Mouse (Mus musculus) erythroid progenitor cell, adult 5-6 weeks (primary cell): Measurements from ENCODE around the gene Med16. TPM values are rescaled to one million over a fixed set of nuclear protein-coding genes. Genes with fewer than 3 reads are reported as not detected.

Source experiments
- ATAC-seq: replicated peaks from 2 replicates; pipeline ENCODE4 v1.8.0; 2016; ENCODE audit warnings: moderate number of reproducible peaks, mild to moderate bottlenecking, moderate TSS enrichment, inconsistent platforms; ENCODE audit not compliant: poor library complexity, low FRiP score, severe bottlenecking
- total RNA-seq, 2 experiments: library from RNA; stranded (forward) in 1 of 2; stranded (reverse) in 1 of 2; fragments of 150-400 nt in 1 of 2; fragments of 186-747, 209-891 nt in 1 of 2; gene quantifications; 2 replicates each; pipeline versions ENCODE4 v1.2.3 to v1.2.4; 2015 to 2017; ENCODE audit warnings: low replicate concordance in 2 of 2

Med16 gene
- total RNA-seq, 2 experiments from 2014 or later: 5.9 to 9.1 TPM

- no peak for ATAC-seq
Observed at GRCm38 (mm10) chr10:79865189-79865601, 43.5 kb downstream of the Med16 start.

DNA sequence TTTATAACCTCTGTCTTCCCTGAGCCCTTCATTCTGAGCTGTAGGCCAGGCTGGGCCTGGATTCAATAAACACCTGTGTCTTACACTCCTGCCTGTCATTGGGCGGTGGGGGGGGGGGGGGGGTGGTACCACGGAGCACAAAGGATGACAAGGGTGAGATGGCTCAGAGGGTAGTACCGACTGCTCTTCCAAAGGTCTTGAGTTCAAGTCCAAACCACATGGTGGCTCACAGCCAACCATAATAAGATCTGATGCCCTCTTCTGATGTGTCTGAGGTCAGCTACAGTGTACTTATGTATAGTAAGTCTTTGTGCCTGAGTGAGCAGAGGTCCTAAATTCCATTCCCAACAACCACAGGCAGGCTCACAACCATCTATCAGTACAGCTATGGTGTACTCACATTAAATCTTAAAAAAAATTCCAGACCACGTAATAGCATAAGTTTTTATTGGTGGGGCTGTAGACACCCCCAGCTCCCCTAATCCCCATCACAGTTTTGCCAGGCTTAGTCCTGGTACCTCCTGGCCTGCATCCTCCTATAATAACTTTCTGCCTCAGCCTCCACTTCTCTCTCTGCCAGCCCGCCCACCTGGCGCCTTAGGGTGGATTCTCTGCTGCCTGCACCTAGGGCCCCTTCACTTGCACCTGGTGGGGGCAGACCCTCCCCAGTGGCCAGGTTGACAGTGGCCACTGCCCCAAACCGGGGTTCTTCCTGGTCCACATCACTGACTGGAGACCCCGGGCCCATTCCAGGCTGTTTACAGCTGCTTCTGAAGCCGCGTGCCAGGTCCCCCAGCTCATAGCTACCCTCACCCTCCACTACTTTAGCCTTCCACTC, 44.2 kb downstream of the Med16 start:
- no peak for ATAC-seq

GRCm38 (mm10) chr10:79862925-79863324, 45.8 kb downstream of the Med16 start:
- no peak for ATAC-seq

DNA sequence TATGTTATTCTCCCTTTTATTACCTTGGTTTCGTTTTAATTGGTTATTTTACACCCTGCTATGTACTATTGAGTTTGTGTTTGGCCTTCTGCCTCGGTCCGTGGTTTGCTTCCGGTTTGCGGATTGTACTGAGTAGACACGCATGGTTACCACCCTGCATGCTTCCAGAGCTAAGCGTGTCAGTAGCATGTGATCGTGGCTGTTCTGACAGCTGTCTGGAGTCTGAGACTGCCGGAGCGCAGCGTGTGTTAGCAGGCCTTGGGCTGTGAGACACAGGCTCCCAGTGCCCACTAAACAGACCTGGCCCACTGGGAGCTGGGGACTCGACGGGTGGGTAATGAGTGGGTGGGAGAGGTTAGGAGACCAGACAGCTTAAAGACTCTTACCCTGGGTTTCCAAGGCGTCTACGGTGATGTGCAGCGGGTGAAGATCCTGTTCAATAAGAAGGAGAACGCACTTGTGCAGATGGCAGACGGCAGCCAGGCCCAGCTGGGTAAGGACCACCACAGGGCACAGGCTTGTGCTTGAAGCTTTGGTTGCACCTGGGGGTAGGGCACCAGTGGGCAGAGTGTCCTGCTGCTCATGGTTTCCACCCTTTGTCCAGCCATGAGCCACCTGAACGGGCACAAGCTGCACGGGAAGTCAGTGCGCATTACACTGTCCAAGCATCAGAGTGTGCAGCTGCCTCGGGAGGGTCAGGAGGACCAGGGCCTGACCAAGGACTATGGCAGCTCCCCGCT, 46.5 kb downstream of the Med16 start:
- ATAC-seq: no peak

DNA sequence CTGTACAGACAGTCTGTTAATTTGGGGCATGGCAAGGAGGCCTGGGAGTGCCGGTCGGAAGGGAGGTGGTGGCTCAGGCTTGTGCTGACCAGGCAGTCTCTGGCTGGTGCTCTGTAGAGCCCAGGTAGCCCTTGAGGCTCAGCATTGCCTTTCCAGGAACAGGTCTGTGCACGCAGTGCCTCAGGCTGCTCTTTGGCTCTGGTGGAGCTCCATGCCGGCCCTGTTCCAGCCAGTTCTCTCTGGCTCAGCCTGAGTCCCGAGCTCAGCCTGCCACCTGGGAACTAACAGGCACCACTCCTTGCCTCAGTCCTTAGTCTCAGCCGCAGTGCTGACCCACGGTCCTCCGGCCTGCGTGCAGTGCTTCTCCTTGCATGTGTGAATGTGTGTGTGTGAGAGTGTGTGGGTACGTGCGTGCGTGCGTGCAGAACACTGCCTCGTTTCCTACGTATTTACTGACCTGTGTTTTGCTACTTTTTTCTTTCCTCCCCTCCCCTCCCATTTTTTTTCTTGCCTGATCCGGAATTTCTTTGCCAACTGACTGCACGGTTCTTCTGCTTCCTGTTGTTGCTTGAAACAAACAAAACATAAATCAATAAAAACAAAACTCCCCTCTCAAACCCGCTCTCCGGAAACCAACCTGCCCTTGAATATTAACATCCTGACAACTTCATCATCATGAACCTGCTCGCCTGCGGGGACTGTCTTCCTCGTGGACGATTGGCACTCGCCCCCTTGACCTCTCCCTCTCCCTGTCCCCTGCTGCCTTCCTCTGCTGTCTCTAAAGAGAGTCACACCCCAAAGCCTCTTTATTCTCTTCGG, 47.3 kb downstream of the Med16 start:
- no peak for ATAC-seq

GRCm38 (mm10) chr10:79860079-79860911, 48.4 kb downstream of the Med16 start:
- no peak for ATAC-seq

- ATAC-seq: no peak
Observed at GRCm38 (mm10) chr10:79859116-79859515, 49.6 kb downstream of the Med16 start.

GRCm38 (mm10) chr10:79858416-79859074, 50.2 kb downstream of the Med16 start:
- no peak for ATAC-seq

DNA sequence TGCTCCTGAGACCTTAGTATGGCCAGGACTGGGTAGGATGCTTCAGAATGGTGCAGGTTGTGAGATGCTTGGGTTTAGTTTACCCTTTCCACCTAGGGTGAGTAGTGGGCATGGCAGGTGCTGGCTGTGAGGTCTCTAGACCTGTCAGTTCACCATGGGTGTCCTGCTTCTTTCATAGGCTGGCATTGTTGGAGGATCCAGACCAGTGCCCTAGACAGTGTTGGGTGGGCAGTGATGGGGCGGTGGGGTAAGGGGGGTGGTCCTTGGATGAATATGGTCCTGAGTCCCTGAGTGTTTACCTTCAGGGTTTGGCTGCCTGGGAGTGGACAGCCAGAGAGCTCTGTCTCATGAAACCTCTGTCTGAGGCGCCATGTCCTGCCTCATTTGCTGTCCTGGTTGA, 50.8 kb downstream of the Med16 start:
- no peak for ATAC-seq

DNA sequence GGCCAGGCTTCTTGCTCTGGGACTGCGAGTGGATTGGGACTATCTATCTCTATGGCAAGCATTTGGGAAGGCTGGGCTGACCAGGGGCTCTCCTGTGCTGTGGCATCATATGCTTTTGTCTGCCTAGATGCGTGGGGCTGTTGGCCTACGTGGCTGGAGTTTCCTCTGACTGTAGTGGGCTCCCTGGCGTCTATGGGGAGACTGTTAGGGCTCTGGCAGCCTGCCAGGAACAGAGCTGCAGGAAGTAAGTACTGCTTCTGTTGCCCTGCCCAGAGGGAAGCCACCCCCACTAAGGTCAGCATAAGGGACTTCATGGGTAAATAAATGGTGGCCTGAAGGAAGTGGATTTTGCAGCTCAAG, 51.3 kb downstream of the Med16 start:
- no peak for ATAC-seq

- ATAC-seq: no peak
Observed at GRCm38 (mm10) chr10:79856704-79857451, 51.8 kb downstream of the Med16 start.

DNA sequence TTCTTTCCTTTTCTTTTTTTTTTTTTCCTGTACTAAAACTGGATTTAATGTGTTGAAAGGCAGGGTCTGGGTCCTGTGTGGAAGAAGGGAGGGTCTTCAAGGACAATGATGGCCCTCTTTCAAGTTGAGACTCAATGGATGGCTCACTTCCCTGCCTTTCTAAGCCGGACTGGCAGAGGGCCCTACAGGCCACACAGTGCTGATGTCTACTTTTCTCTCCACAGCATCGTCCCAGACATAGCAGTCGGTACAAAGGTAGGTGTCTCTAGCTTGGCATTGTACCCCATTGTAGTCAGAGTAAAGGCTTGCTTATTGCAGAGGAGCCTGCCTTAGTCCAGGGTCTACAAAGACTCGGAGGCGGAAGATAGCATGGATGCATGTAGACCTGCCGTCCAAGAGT, 52.4 kb downstream of the Med16 start:
- ATAC-seq: no peak

- ATAC-seq: no peak
Observed at GRCm38 (mm10) chr10:79855558-79856184, 53.1 kb downstream of the Med16 start.

DNA sequence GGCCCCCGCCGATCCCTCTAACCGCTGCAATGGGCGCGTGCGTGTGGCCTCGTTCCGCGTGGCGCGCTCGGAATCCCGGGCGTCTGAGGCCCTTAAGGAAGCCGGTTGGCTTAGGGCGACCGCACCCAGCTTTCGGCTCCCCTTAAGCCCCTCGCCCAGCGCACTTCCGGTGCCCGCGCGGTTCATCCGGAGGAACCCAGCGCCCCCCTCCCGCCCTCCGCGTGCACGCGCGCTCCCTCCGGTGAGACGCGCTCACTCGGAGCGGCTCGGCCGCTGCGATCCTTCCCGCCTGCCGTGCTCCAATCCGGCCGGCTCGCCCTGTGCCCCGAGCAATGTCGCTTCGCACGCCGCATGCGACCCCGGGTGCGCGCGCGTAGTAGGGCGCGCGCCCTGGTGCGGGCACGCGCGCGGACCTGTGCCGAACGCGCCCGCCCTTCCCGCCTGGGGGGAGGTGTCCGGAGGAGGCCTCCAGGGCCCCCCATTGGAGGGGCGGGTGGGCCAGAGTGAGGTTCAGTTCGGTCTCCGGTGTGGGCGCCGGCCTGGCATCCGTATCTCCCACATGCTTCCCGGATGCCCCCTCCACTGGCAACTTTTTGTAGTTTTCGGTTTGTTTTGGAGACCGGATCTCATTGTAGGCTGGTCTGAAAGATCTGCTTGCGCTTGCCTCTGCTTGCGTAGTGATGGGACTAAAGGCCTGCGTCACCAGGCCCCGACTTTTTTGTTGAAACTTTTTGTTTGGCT, 53.8 kb downstream of the Med16 start:
- no peak for ATAC-seq

GRCm38 (mm10) chr10:79853860-79854795, 54.6 kb downstream of the Med16 start, which contains the start of gene Ptbp1:
TSS of gene Ptbp1 (plus strand) at chr10:79854427.
- peak; percentile 90 for ATAC-seq

DNA sequence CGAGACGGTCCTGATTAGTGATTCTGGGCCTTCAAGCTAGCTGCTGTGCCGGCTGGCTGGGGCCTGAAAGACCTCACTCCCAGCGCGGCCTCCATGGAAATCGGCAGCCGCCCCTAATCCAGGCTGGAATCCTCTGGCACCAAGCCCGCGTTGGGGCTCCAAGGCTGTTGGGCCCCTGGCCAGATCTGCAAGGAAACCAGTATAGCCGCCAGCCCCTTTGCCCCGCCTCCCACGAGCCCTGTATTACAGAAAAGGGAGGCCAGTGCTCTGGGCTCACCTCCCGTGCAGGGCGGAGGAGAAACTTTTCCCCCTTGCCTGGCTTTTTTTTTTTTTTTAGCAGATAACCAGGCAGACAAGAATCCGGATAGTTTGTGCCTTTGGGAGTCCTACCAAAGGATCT, 55.3 kb downstream of the Med16 start:
- ATAC-seq: no peak
